Mouse (Mus musculus): ENCODE measurements around the gene Lhx1. TPM values are rescaled to one million over a fixed set of nuclear protein-coding genes. Genes with fewer than 3 reads are reported as not detected.

Lhx1 gene
- total and polyA plus RNA-seq, 3 experiments = under 0.01 TPM; not detected in 2

DNA sequence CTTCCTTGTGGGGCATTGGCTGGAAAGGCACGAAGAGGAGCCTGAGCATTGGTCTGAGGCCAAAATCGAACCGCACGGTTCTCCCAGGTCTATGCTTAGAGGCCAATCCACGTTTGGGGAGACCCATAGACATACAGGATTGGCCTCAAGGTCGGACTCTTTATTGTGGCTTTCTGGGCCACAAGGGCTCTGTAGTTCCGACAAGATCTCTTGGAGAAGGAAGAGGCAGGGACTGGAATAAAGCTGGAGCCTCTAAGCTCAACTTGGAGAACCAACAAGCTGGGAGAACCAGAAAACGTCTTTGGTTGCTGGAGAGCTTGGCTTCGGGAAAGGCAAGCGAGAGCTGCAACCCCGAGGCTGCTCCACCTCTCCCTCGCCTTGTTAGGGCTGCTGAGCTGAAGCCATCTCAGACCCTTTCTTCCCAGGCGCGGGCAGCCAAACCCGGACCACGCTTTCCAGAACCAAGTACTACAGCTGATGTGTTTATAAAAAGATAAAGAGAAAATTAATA is 2.0 kb downstream of the Lhx1 start:
- no peaks in the 10 kb centered on the region for H3K36me3 ChIP-seq (replicated peaks)
- H3K4me1 ChIP-seq (ENCODE audit: insufficient read depth, low read depth, low read length) = peaks cover 5% of the 10 kb centered on the region
- no peak for DNase-seq (ENCODE audit: low spot score)
- H3K4me3 ChIP-seq (ENCODE audit: low read depth, low read length) = no peak overlapping the region
- peaks cover 22% of the 10 kb centered on the region for H3K9me3 ChIP-seq (replicated peaks)
- no peak for ATAC-seq (ENCODE audit: extremely low read depth, insufficient number of reproducible peaks, low FRiP score, poor library complexity, severe bottlenecking)
- TF ChIP-seq GATA2 (IDR thresholded peaks at IDR 0.05; ENCODE audit: borderline replicate concordance, low read depth, low read length) = no peak
- no peak for TF ChIP-seq TAL1 (conservative IDR thresholded peaks at IDR 0.05; ENCODE audit: low read depth, low read length)
- TF ChIP-seq POLR2AphosphoS5 (IDR thresholded peaks at IDR 0.05; ENCODE audit: insufficient replicate concordance, low read depth, low read length) = no peak
- TF ChIP-seq CTCF (IDR thresholded peaks at IDR 0.05; ENCODE audit: low read depth, low read length) = no peak
- TF ChIP-seq GATA1 (IDR thresholded peaks at IDR 0.05; ENCODE audit: borderline replicate concordance, low read length) = no peak
- H3K27me3 ChIP-seq (ENCODE audit: insufficient read depth, low read length) = peaks cover 95% of the 10 kb centered on the region

DNA sequence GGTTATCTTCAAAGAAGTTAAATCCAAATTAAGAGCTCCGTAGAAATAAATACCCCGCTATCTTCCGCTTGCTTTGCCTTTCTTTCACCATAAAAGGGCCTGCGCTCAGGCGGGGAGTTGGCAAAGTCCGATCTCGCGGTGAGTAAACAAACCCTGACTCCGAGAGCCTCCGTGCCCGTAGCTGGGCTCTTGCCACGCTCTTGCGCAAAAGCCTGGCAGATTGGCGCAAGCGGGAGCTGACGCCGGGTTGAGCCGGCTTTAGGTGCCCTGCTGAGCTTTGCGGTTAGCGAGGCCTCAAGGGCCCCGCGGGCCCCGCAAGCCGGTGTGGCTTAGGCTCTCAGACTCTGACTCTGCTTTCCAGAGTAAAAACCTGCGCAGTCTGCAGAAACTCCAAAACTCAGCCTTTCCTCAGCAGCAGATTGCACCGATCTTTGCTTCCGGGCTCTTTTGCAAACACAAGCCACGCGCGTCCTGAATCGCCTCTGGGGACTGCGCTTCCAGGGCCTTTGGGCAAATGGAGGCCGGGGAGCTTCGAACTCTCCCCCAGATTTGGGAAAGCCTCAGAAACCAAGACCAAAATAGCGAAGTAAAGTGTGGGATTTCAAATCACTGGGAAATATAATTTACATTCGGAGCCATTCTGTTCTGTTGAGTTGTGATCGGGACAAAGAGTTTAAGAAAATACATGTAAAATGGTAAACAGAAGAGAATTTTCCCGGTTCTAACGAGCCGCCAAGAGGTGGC is 2.6 kb downstream of the Lhx1 start:
- no peak overlapping the region for H3K4me3 ChIP-seq (ENCODE audit: low read depth, low read length)
- no peak for ATAC-seq (ENCODE audit: extremely low read depth, insufficient number of reproducible peaks, low FRiP score, poor library complexity, severe bottlenecking)
- peaks cover 22% of the 10 kb centered on the region for H3K9me3 ChIP-seq (replicated peaks)

DNA sequence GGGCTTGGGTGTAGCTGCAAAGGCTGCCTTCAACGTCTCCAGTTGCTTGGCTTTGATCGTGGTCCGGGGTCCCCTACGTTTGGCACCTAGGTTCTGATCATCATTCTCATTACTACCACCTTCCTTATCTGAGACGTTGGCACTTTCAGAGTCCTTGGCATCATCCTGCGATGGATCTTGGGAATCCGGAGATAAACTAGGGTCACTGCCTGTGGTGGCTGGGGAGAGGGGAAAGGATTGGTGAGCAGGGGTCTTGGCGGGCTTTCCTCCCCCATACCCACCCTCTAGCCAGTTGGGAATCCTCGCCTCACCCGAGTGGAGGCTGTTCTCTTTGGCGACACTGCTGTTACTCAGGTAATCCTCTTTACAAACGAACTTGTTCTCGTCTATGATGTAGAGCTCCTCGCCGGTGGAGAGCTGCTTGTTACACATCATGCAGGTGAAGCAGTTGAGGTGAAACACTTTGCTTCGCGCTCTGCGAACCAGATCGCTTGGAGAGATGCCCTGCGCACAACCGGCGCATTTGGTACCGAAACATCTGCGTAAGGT is 3.5 kb downstream of the Lhx1 start:
- Histone ChIP-seq H3K27me3 (ENCODE audit: insufficient read depth, low read length) (peaks cover 89% of the 10 kb centered on the region), H3K36me3 (replicated peaks) (no peaks in the 10 kb centered on the region), H3K9me3 (replicated peaks) (peaks cover 22% of the 10 kb centered on the region), H3K4me3 (ENCODE audit: low read depth, low read length) (no peak overlapping the region), H3K4me1 (ENCODE audit: insufficient read depth, low read depth, low read length) (peaks cover 5% of the 10 kb centered on the region)
- TF ChIP-seq POLR2AphosphoS5 (IDR thresholded peaks at IDR 0.05; ENCODE audit: insufficient replicate concordance, low read depth, low read length) (no peak), TAL1 (conservative IDR thresholded peaks at IDR 0.05; ENCODE audit: low read depth, low read length) (no peak), CTCF (IDR thresholded peaks at IDR 0.05; ENCODE audit: low read depth, low read length) (no peak), GATA2 (IDR thresholded peaks at IDR 0.05; ENCODE audit: borderline replicate concordance, low read depth, low read length) (no peak), GATA1 (IDR thresholded peaks at IDR 0.05; ENCODE audit: borderline replicate concordance, low read length) (no peak)
- ATAC-seq (ENCODE audit: extremely low read depth, insufficient number of reproducible peaks, low FRiP score, poor library complexity, severe bottlenecking) (no peak), DNase-seq (ENCODE audit: low spot score) (no peak)

More for the DNA sequence above, 2.6 kb downstream of the Lhx1 start:
- DNase-seq (ENCODE audit: low spot score) = no peak
- TF ChIP-seq GATA1 (IDR thresholded peaks at IDR 0.05; ENCODE audit: borderline replicate concordance, low read length) (no peak), GATA2 (IDR thresholded peaks at IDR 0.05; ENCODE audit: borderline replicate concordance, low read depth, low read length) (no peak), CTCF (IDR thresholded peaks at IDR 0.05; ENCODE audit: low read depth, low read length) (no peak), TAL1 (conservative IDR thresholded peaks at IDR 0.05; ENCODE audit: low read depth, low read length) (no peak), POLR2AphosphoS5 (IDR thresholded peaks at IDR 0.05; ENCODE audit: insufficient replicate concordance, low read depth, low read length) (no peak)
- Histone ChIP-seq H3K27me3 (ENCODE audit: insufficient read depth, low read length) (peaks cover 90% of the 10 kb centered on the region), H3K36me3 (replicated peaks) (no peaks in the 10 kb centered on the region), H3K4me1 (ENCODE audit: insufficient read depth, low read depth, low read length) (peaks cover 5% of the 10 kb centered on the region)

DNA sequence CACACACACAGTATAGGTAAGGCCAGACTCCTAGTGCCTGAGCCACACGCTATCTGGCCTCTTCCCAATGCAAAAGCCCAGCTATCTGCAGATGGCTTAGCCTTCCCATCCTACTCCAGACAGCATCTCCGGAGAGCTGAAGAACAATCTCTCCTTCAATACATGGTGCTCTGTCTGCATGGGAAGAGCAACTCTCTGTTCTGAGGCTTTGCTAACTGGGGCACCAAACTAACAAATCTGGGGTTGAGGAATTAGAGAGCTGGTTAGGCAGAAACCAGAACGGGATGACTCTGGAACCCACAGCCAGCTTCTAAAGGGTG is 4.3 kb downstream of the Lhx1 start:
- no peaks in the 10 kb centered on the region for H3K36me3 ChIP-seq (replicated peaks)
- DNase-seq (ENCODE audit: low spot score) = no peak
- H3K9me3 ChIP-seq (replicated peaks) = peaks cover 19% of the 10 kb centered on the region
- no peak overlapping the region for H3K4me3 ChIP-seq (ENCODE audit: low read depth, low read length)
- no peak for TF ChIP-seq POLR2AphosphoS5 (IDR thresholded peaks at IDR 0.05; ENCODE audit: insufficient replicate concordance, low read depth, low read length)
- no peak for TF ChIP-seq TAL1 (conservative IDR thresholded peaks at IDR 0.05; ENCODE audit: low read depth, low read length)
- no peak for TF ChIP-seq CTCF (IDR thresholded peaks at IDR 0.05; ENCODE audit: low read depth, low read length)
- TF ChIP-seq GATA1 (IDR thresholded peaks at IDR 0.05; ENCODE audit: borderline replicate concordance, low read length) = no peak
- no peak for TF ChIP-seq GATA2 (IDR thresholded peaks at IDR 0.05; ENCODE audit: borderline replicate concordance, low read depth, low read length)
- peaks cover 89% of the 10 kb centered on the region for H3K27me3 ChIP-seq (ENCODE audit: insufficient read depth, low read length)
- peaks cover 5% of the 10 kb centered on the region for H3K4me1 ChIP-seq (ENCODE audit: insufficient read depth, low read depth, low read length)
- no peak for ATAC-seq (ENCODE audit: extremely low read depth, insufficient number of reproducible peaks, low FRiP score, poor library complexity, severe bottlenecking)

DNA sequence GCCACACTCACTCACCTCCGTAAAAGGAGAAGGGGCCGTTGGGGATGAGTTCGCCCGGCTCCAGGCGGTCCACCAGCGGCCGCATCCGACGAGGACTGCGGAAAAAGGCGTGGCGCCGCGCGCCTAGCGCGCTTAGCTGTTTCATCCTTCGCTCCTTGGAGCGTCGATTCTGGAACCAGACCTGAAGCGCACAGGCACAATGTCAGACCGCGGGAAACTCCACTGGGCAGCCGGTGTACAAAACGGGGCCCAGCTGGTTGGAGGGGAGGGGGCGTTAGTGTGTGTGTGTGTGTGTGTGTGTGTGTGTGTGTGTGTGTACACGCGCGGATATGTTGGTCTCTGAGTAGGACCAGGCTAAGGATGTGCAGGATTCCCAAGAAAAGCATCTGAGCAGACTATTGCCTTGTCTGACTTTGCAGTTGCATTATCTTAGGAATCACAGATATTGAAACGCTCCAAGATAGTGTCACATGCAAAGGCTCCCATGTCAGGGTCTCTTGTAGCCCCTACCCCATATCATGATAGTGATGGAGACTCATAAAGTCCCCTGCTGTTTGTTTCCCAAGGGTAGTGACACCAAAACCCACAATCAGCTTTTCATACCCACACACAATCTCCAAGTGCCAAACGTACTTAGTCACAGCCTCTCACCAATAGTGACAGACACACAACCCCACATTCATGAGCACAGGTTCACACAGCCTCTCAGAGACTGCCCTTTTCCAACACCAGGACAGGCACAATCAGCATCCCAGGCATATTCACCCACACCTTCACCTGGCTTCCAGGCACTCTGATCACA is 4.9 kb downstream of the Lhx1 start:
- peaks cover 15% of the 10 kb centered on the region for H3K9me3 ChIP-seq (replicated peaks)
- no peak overlapping the region for H3K4me3 ChIP-seq (ENCODE audit: low read depth, low read length)
- TF ChIP-seq CTCF (IDR thresholded peaks at IDR 0.05; ENCODE audit: low read depth, low read length) = no peak
- no peak for TF ChIP-seq TAL1 (conservative IDR thresholded peaks at IDR 0.05; ENCODE audit: low read depth, low read length)
- no peaks in the 10 kb centered on the region for H3K36me3 ChIP-seq (replicated peaks)
- H3K4me1 ChIP-seq (ENCODE audit: insufficient read depth, low read depth, low read length) = peaks cover 3% of the 10 kb centered on the region
- H3K27me3 ChIP-seq (ENCODE audit: insufficient read depth, low read length) = peaks cover 89% of the 10 kb centered on the region
- DNase-seq (ENCODE audit: low spot score) (no peak), ATAC-seq (ENCODE audit: extremely low read depth, insufficient number of reproducible peaks, low FRiP score, poor library complexity, severe bottlenecking) (no peak)

Data from G1E (cell line).